21 mouse cellular contexts compared by ENCODE assay signal in genomic region chr5:66421230-66421629, GRCm38 (mm10).
"Had no signal": no experiment of that assay in that cellular context is flagged by ENCODE, and none has a peak within 500 bp of the region (broad histone marks: within the 10 kb centered on the region; RNA-seq: fewer than 3 reads in every experiment).

No protein-coding gene starts in this region.

- H3K27ac ChIP-seq: limb, embryonic 12.5 days; limb, embryonic 15.5 days; liver, embryonic 13.5 days; lung, embryonic 15.5 days; midbrain, embryonic 10.5 days; midbrain, embryonic 15.5 days; neural tube, embryonic 12.5 days; neural tube, embryonic 15.5 days; stomach, postnatal 0 days had no signal

- H3K9me3 ChIP-seq: limb, embryonic 12.5 days; limb, embryonic 15.5 days; liver, embryonic 13.5 days; lung, embryonic 15.5 days; megakaryocyte, embryonic 14.5 days; midbrain, embryonic 10.5 days; midbrain, embryonic 15.5 days; neural tube, embryonic 12.5 days; neural tube, embryonic 15.5 days had no signal

- H3K4me2 ChIP-seq: limb, embryonic 12.5 days; limb, embryonic 15.5 days; liver, embryonic 13.5 days; lung, embryonic 15.5 days; midbrain, embryonic 15.5 days; neural tube, embryonic 12.5 days; neural tube, embryonic 15.5 days had no signal

- H3K4me1 ChIP-seq: liver, embryonic 13.5 days; megakaryocyte, embryonic 14.5 days had no signal

- H3K27me3 ChIP-seq: limb, embryonic 12.5 days; limb, embryonic 15.5 days; liver, embryonic 13.5 days; lung, embryonic 15.5 days; midbrain, embryonic 15.5 days; neural tube, embryonic 12.5 days; neural tube, embryonic 15.5 days had no signal

- H3K4me3 ChIP-seq: limb, embryonic 12.5 days; limb, embryonic 15.5 days; liver, embryonic 13.5 days; lung, embryonic 15.5 days; megakaryocyte, embryonic 14.5 days; midbrain, embryonic 10.5 days; midbrain, embryonic 15.5 days; neural tube, embryonic 12.5 days; neural tube, embryonic 15.5 days had no signal

- DNase-seq: kidney, adult 9 months; kidney, postnatal 14 days; kidney, postnatal 4 days; left cerebral cortex, postnatal 4 days; liver, embryonic 13.5 days; lung, adult 18-20 months; lung, postnatal 10 days; lung, postnatal 36 days; right cerebral cortex, adult 18-20 months; right cerebral cortex, postnatal 14 days; right cerebral cortex, postnatal 4 days; thymus, postnatal 25 days had no signal

- H3K36me3 ChIP-seq: limb, embryonic 12.5 days; limb, embryonic 15.5 days; liver, embryonic 13.5 days; lung, embryonic 15.5 days; midbrain, embryonic 10.5 days; midbrain, embryonic 15.5 days; neural tube, embryonic 12.5 days; neural tube, embryonic 15.5 days had no signal

- H3K9ac ChIP-seq: limb, embryonic 12.5 days; limb, embryonic 15.5 days; liver, embryonic 13.5 days; lung, embryonic 15.5 days; midbrain, embryonic 15.5 days; neural tube, embryonic 12.5 days; neural tube, embryonic 15.5 days had no signal

- ATAC-seq: midbrain, embryonic 15.5 days had no signal
